Mouse (Mus musculus) CH12.LX (cell line): Measurements from ENCODE around the gene Socs7. TPM values are rescaled to one million over a fixed set of nuclear protein-coding genes. Genes with fewer than 3 reads are reported as not detected.

Source experiments
- DNase-seq: peaks from one replicate; pipeline ENCODE4 v3.0.0-alpha.2; 2013; ENCODE audit errors: extremely low read depth
- H3K27ac ChIP-seq: 2 replicates; pipeline ENCODE4 v1.5.1; 2012; ENCODE audit warnings: low read depth, mild to moderate bottlenecking, control low read depth, moderate library complexity; ENCODE audit not compliant: insufficient read depth
- H3K27me3 ChIP-seq: replicated peaks from 2 replicates; pipeline ENCODE3; 2012; ENCODE audit warnings: inconsistent platforms
- H3K36me3 ChIP-seq, 2 experiments: replicated peaks in 1 of 2; 2 replicates each; pipeline versions ENCODE3 to v1.6.1; 2012; ENCODE audit warnings: inconsistent platforms in 1 of 2, low read length in 1 of 2, mild to moderate bottlenecking in 1 of 2, mixed read lengths in 1 of 2, moderate library complexity in 1 of 2; ENCODE audit not compliant: control insufficient read depth in 1 of 2, insufficient read depth in 1 of 2
- H3K4me1 ChIP-seq, 2 experiments: 2 replicates each; pipeline ENCODE4 v1.6.1; 2012; ENCODE audit warnings: inconsistent platforms in 1 of 2, moderate library complexity in 1 of 2; ENCODE audit not compliant: insufficient read depth in 2 of 2, control insufficient read depth in 1 of 2
- H3K4me2 ChIP-seq: 2 replicates; pipeline ENCODE4 v1.6.1; 2012; ENCODE audit warnings: low read depth, mild to moderate bottlenecking, control low read depth; ENCODE audit not compliant: poor library complexity, insufficient read depth, severe bottlenecking
- H3K4me3 ChIP-seq, 3 experiments: fragments of 150-350 bp in 1 of 3; sonication (generic) in 1 of 3; replicated peaks in 1 of 3; 2 replicates each; pipeline versions ENCODE3 to v1.5.1; 2011 to 2012; ENCODE audit warnings: low read depth in 2 of 3, low read length in 2 of 3, mild to moderate bottlenecking in 2 of 3, moderate library complexity in 2 of 3, control low read depth in 1 of 3, improper control_type of control experiment in 1 of 3, inconsistent platforms in 1 of 3, mixed read lengths in 1 of 3; ENCODE audit not compliant: poor library complexity in 1 of 3
- H3K79me2 ChIP-seq: replicated peaks from 2 replicates; pipeline ENCODE4 v1.6.1; 2012; ENCODE audit warnings: mild to moderate bottlenecking, moderate library complexity; ENCODE audit not compliant: control insufficient read depth, poor library complexity, insufficient read depth, severe bottlenecking; ENCODE audit errors: extremely low read depth
- H3K9ac ChIP-seq: 2 replicates; pipeline ENCODE4 v1.6.1; 2012; ENCODE audit warnings: low read depth, mild to moderate bottlenecking, control low read depth, moderate library complexity; ENCODE audit not compliant: insufficient read depth
- H3K9me3 ChIP-seq: replicated peaks from 2 replicates; pipeline ENCODE3; 2012; ENCODE audit warnings: low read length, inconsistent platforms, mixed read lengths
- BHLHE40 ChIP-seq: IDR thresholded peaks from 2 replicates; pipeline ENCODE4 v1.6.1; 2011; ENCODE audit warnings: mild to moderate bottlenecking, low read depth, low read length, improper control_type of control experiment
- CTCF ChIP-seq, 2 experiments: IDR thresholded peaks in 1 of 2; conservative IDR thresholded peaks in 1 of 2; 2 replicates each; pipeline ENCODE4 v1.5.1; 2011 to 2012; ENCODE audit warnings: low read depth in 2 of 2, low read length in 2 of 2, improper control_type of control experiment in 1 of 2, inconsistent platforms in 1 of 2, mild to moderate bottlenecking in 1 of 2, moderate library complexity in 1 of 2
- E2F4 ChIP-seq: IDR thresholded peaks from 2 replicates; pipeline ENCODE4 v1.6.1; 2011; ENCODE audit warnings: low read depth, low read length, improper control_type of control experiment; ENCODE audit not compliant: insufficient replicate concordance
- ELF1 ChIP-seq: IDR thresholded peaks from 2 replicates; pipeline ENCODE4 v1.6.1; 2014; ENCODE audit warnings: low read depth, mild to moderate bottlenecking, inconsistent platforms, low read length, improper control_type of control experiment
- ETS1 ChIP-seq: conservative IDR thresholded peaks from 2 replicates; pipeline ENCODE4 v1.6.1; 2012; ENCODE audit warnings: low read depth, mild to moderate bottlenecking, inconsistent platforms, low read length, improper control_type of control experiment, moderate library complexity
- IRF4 ChIP-seq: IDR thresholded peaks from 2 replicates; pipeline ENCODE4 v1.6.1; 2014; ENCODE audit warnings: low read depth, mild to moderate bottlenecking, inconsistent platforms, low read length, improper control_type of control experiment
- MAX ChIP-seq: IDR thresholded peaks from 2 replicates; pipeline ENCODE4 v1.6.1; 2011; ENCODE audit warnings: low read length, improper control_type of control experiment
- MYC ChIP-seq: IDR thresholded peaks from 2 replicates; pipeline ENCODE4 v1.6.1; 2011; ENCODE audit warnings: low read depth, mild to moderate bottlenecking, improper control_type of control experiment, low read length
- NELFE ChIP-seq: IDR thresholded peaks from 2 replicates; pipeline ENCODE4 v1.6.1; 2011; ENCODE audit warnings: low read depth, low read length, improper control_type of control experiment
- NRF1 ChIP-seq: IDR thresholded peaks from 2 replicates; pipeline ENCODE4 v1.6.1; 2014; ENCODE audit warnings: low read depth, mild to moderate bottlenecking, inconsistent platforms, low read length, improper control_type of control experiment, moderate library complexity
- POLR2AphosphoS2 ChIP-seq: IDR thresholded peaks from 2 replicates; pipeline ENCODE4 v1.6.1; 2011; ENCODE audit warnings: low read depth, low read length, improper control_type of control experiment
- RAD21 ChIP-seq: IDR thresholded peaks from 2 replicates; pipeline ENCODE4 v1.6.1; 2011; ENCODE audit warnings: low read depth, mild to moderate bottlenecking, low read length, improper control_type of control experiment, moderate library complexity
- RCOR1 ChIP-seq: conservative IDR thresholded peaks from 2 replicates; pipeline ENCODE4 v1.6.1; 2012; ENCODE audit warnings: low read depth, mild to moderate bottlenecking, inconsistent platforms, low read length, improper control_type of control experiment
- SIN3A ChIP-seq: IDR thresholded peaks from 2 replicates; pipeline ENCODE4 v1.6.1; 2012; ENCODE audit warnings: low read length, improper control_type of control experiment, inconsistent platforms
- SMC3 ChIP-seq: IDR thresholded peaks from 2 replicates; pipeline ENCODE4 v1.6.1; 2011; ENCODE audit warnings: low read depth, low read length, improper control_type of control experiment
- TCF12 ChIP-seq: IDR thresholded peaks from 2 replicates; pipeline ENCODE4 v1.6.1; 2014; ENCODE audit warnings: low read depth, mild to moderate bottlenecking, inconsistent platforms, low read length, improper control_type of control experiment
- UBTF ChIP-seq: IDR thresholded peaks from 2 replicates; pipeline ENCODE4 v1.6.1; 2012; ENCODE audit warnings: low read depth, mild to moderate bottlenecking, inconsistent platforms, low read length, improper control_type of control experiment, moderate library complexity
- ZNF384 ChIP-seq: IDR thresholded peaks from 2 replicates; pipeline ENCODE4 v1.6.1; 2012; ENCODE audit warnings: low read depth, low read length, improper control_type of control experiment, inconsistent platforms
- dilution Hi-C: fragments of 300-500 bp; cut with MboI; formaldehyde crosslinking; loops from 2 replicates; pipeline ENCODE4 v1.14.3; 2020; ENCODE audit warnings: low sequenced_read_pairs; ENCODE audit not compliant: extremely low pct_unique_long_range_greater_than_20kb, extremely low pct_ligation_motif_present
- in situ Hi-C: fragments of 300-500 bp; cut with MboI; formaldehyde crosslinking; loops from 3 replicates; pipeline ENCODE4 v1.14.3; 2019; ENCODE audit warnings: low sequenced_read_pairs, low pct_ligation_motif_present, low pct_unique_long_range_greater_than_20kb, mixed read lengths
- polyA plus RNA-seq: library from polyadenylated mRNA; unstranded; fragments of >175 nt; gene quantifications from 2 replicates; pipeline ENCODE4 v1.2.1, GENCODE M21; 2012; ENCODE audit warnings: low read depth; ENCODE audit not compliant: insufficient read length
- total RNA-seq, 2 experiments: library from RNA; depleted of rRNA; stranded (reverse); fragments of 300-350 nt in 1 of 2; fragments of >200 nt in 1 of 2; gene quantifications; 2 replicates each; pipeline ENCODE4 v1.2.3; 2012 to 2014

Gene Socs7
- total and polyA plus RNA-seq, 3 experiments: 11.9 to 17.4 (median 15.1) TPM

GRCm38 (mm10) chr11:97315504-97316503, 46.5 kb upstream of the Socs7 start, which contains the start of gene Mrpl45 (continued):
- TF ChIP-seq NRF1: peak; percentile 99
- peak; percentile 90 for TF ChIP-seq SIN3A
- no peak for TF ChIP-seq E2F4
- TF ChIP-seq POLR2AphosphoS2: peak; percentile 95
- TF ChIP-seq CTCF (conservative IDR thresholded peaks at IDR 0.05 in 1 of 2, IDR thresholded peaks at IDR 0.05 in 1 of 2; ENCODE audit: low read depth in 2 of 2, low read length in 2 of 2): no peak
- peak; percentile 88; the same call in 1 of the 2 replicates for TF ChIP-seq MYC
- peak; percentile 95 for TF ChIP-seq NELFE
- TF ChIP-seq MAX: peak; percentile 84
- TF ChIP-seq ETS1: no peak
- TF ChIP-seq BHLHE40: peak; percentile 92
- peak; percentile 60; the same call in 1 of the 2 replicates for TF ChIP-seq IRF4
- TF ChIP-seq ELF1: no peak; the same call in 1 of the 2 replicates
- no peak for TF ChIP-seq ZNF384
- no peak for TF ChIP-seq UBTF
- TF ChIP-seq, all 38 proteins: peak for 22

GRCm38 (mm10) chr11:97321197-97321596, 41.2 kb upstream of the Socs7 start:
- Histone ChIP-seq H3K9ac (peak overlapping the region; percentile 58), H3K9me3 (no peaks in the 10 kb centered on the region), H3K27me3 (no peaks in the 10 kb centered on the region), H3K36me3 (peaks cover 20 to 37% of the 10 kb centered on the region in 2 experiments), H3K4me1 (peaks cover 9 to 37% of the 10 kb centered on the region in 2 experiments), H3K4me2 (peak overlapping the region; percentile 80), H3K79me2 (peaks cover 11% of the 10 kb centered on the region), H3K27ac (peak overlapping the region; percentile 93), H3K4me3 (no peak overlapping the region)
- in situ Hi-C loops (no loop called here), dilution Hi-C loops (no loop called here)
- peak; percentile 65 for DNase-seq
- 0 out of 2 replicates have a peak, but pooled peaks have one; percentile 24 for TF ChIP-seq SIN3A
- TF ChIP-seq E2F4: no peak
- TF ChIP-seq ETS1: peak; percentile 41; the same call in 1 of the 2 replicates
- TF ChIP-seq RAD21: no peak
- TF ChIP-seq SMC3: no peak; the same call in 1 of the 2 replicates
- TF ChIP-seq RCOR1: no peak
- TF ChIP-seq TCF12: 0 out of 2 replicates have a peak, but pooled peaks have one; percentile 18
- peak in 1 of 2 experiments; percentile 29; a peak in 2 of 4 replicates for TF ChIP-seq CTCF (conservative IDR thresholded peaks at IDR 0.05 in 1 of 2, IDR thresholded peaks at IDR 0.05 in 1 of 2; ENCODE audit: low read depth in 2 of 2, low read length in 2 of 2)
- TF ChIP-seq ZNF384: peak; percentile 35; the same call in 1 of the 2 replicates
